Mouse (Mus musculus) heart, embryonic 14.5 days (tissue): ENCODE data around the gene Blvrb. TPM values are rescaled to one million over a fixed set of nuclear protein-coding genes. Genes with fewer than 3 reads are reported as not detected.

Source experiments
- ATAC-seq: fragments of 200-750 bp; cut with Nextera tagmentation; 2 replicates; pipeline ENCODE4 v1.8.0; 2017; ENCODE audit warnings: low read depth, moderate TSS enrichment; ENCODE audit not compliant: insufficient number of reproducible peaks, insufficient read depth, low FRiP score
- H3K27ac ChIP-seq, 2 experiments: fragments of 200-500 bp in 1 of 2; fragments of 300-500 bp in 1 of 2; sonication (generic) in 1 of 2; replicated peaks in 1 of 2; 2 replicates each; pipeline ENCODE4 v1.5.1; 2012 to 2014; ENCODE audit warnings: low read depth in 2 of 2, low read length in 2 of 2, control low read depth in 1 of 2, mild to moderate bottlenecking in 1 of 2, mixed read lengths in 1 of 2; ENCODE audit not compliant: control insufficient read depth in 1 of 2, insufficient read depth in 1 of 2
- H3K27me3 ChIP-seq: fragments of 300-500 bp; sonication (generic); 2 replicates; pipeline ENCODE4 v1.6.1; 2014; ENCODE audit warnings: mild to moderate bottlenecking, low read length, control low read depth; ENCODE audit not compliant: control insufficient read depth, insufficient read depth
- H3K36me3 ChIP-seq: fragments of 300-500 bp; sonication (generic); 2 replicates; pipeline ENCODE4 v1.6.1; 2014; ENCODE audit warnings: mild to moderate bottlenecking, control low read depth, low read length, mixed read lengths; ENCODE audit not compliant: control insufficient read depth, insufficient read depth
- H3K4me1 ChIP-seq, 2 experiments: fragments of 200-500 bp in 1 of 2; fragments of 300-500 bp in 1 of 2; sonication (generic) in 1 of 2; 2 replicates each; pipeline ENCODE4 v1.6.1; 2012 to 2014; ENCODE audit warnings: low read length in 2 of 2, control low read depth in 1 of 2, mixed read lengths in 1 of 2; ENCODE audit not compliant: control insufficient read depth in 2 of 2, insufficient read depth in 2 of 2
- H3K4me2 ChIP-seq: fragments of 300-500 bp; sonication (generic); 2 replicates; pipeline ENCODE4 v1.6.1; 2014; ENCODE audit warnings: mild to moderate bottlenecking, low read length
- H3K4me3 ChIP-seq, 2 experiments: fragments of 200-500 bp in 1 of 2; fragments of 300-500 bp in 1 of 2; sonication (generic) in 1 of 2; 2 replicates each; pipeline ENCODE4 v1.5.1; 2012 to 2014; ENCODE audit warnings: low read length in 2 of 2, mild to moderate bottlenecking in 2 of 2, control low read depth in 1 of 2, low read depth in 1 of 2, moderate library complexity in 1 of 2; ENCODE audit not compliant: control insufficient read depth in 1 of 2, insufficient read depth in 1 of 2
- H3K9ac ChIP-seq: fragments of 300-500 bp; sonication (generic); 2 replicates; pipeline ENCODE4 v1.6.1; 2014; ENCODE audit warnings: mild to moderate bottlenecking, low read length
- H3K9me3 ChIP-seq: fragments of 300-500 bp; sonication (generic); 2 replicates; pipeline ENCODE4 v1.6.1; 2016; ENCODE audit warnings: low read length, control low read depth; ENCODE audit not compliant: control insufficient read depth
- WGBS: fragments of 180-500 bp; shearing (Covaris S2); extraction: QIAGEN DNeasy Blood & Tissue Kit; methylation state at CpG from one replicate; pipeline ENCODE4 v1.1.7; 2014; 5-methylcytosine and 5-hydroxymethylcytosine counted together
- polyA plus RNA-seq: library from polyadenylated mRNA; unstranded; fragments of >200 nt; fragmentation: Nextera tagmentation; extraction: Ambion mirVana; gene quantifications from 2 replicates; pipeline ENCODE4 v1.2.1, GENCODE M21; 2014

Gene Blvrb
- polyA plus RNA-seq, 1 experiment from 2014 or later, result 49.7 TPM

DNA sequence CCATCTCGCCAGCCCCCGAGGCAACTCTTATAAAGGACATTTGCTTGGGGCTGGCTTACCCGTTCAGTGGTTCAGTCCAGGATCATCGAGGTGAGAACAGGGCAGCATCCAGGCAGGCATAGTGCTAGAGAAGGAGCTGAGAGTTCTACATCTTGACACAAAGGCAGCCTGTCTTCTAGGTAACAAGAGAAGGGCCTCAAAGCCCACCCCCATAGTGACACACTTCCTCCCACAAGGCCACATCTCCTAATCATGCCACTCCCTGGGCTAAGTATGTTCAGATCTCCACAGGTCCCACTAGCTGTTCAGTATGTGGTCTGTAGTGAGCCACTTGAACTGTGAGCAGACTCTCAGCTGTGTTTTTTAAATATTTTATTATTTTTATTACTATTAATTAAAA lies 36.1 kb downstream of the Blvrb start:
- peaks cover 12 to 23% of the 10 kb centered on the region in 2 experiments for H3K4me1 ChIP-seq
- no peak overlapping the region for H3K4me2 ChIP-seq
- no peak for ATAC-seq
- no peak overlapping the region for H3K9ac ChIP-seq
- H3K27ac ChIP-seq, result no peak overlapping the region
- H3K36me3 ChIP-seq, result peaks cover 4% of the 10 kb centered on the region; the same call in 1 of the 2 replicates
- H3K27me3 ChIP-seq, result no peaks in the 10 kb centered on the region
- WGBS, result 89% methylated on average over 4 of the region's 4 CpGs
- H3K9me3 ChIP-seq, result no peaks in the 10 kb centered on the region
- no peak overlapping the region for H3K4me3 ChIP-seq

DNA sequence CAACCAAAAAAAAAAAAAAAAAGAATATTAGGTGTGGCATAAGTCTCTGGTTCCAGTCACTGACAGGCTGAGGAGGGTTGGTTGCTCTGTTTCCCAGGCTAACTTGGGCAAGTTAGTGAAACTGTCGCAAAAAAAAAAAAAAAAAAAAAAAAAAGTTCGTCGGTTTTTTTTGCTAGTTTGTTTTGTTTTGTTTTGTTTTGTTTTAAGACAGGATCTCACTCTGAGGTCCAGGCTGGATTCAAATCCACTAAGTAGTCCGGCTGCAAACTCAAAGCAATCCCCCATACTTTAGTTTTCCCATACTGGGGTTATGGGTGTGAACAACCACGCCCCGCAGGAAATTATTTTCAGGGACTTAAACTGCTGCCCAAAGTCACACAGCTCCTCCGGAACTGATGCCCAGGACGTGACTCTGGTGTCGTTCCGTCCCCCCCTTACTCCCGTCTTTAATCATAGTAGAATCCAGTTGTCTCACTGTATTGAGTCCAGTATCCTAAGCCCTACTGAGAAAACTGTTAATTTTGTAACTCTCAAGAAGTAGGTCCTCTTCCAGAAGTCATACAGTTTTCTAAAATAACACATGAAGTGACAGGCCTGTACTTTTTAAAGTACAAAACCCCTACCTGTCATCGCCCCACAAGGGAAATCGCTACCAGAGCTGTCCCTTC lies 38.5 kb downstream of the Blvrb start:
- Histone ChIP-seq H3K27ac (peak overlapping the region; percentile 96 to 98), H3K4me3 (peak overlapping the region; percentile 71 to 84), H3K36me3 (peaks cover 16% of the 10 kb centered on the region), H3K9ac (peak overlapping the region; percentile 70), H3K27me3 (no peaks in the 10 kb centered on the region), H3K9me3 (no peaks in the 10 kb centered on the region), H3K4me2 (peak overlapping the region; percentile 79), H3K4me1 (peaks cover 21 to 32% of the 10 kb centered on the region in 2 experiments)
- WGBS, result 2% methylated on average over 13 of the region's 13 CpGs
- no peak for ATAC-seq

DNA sequence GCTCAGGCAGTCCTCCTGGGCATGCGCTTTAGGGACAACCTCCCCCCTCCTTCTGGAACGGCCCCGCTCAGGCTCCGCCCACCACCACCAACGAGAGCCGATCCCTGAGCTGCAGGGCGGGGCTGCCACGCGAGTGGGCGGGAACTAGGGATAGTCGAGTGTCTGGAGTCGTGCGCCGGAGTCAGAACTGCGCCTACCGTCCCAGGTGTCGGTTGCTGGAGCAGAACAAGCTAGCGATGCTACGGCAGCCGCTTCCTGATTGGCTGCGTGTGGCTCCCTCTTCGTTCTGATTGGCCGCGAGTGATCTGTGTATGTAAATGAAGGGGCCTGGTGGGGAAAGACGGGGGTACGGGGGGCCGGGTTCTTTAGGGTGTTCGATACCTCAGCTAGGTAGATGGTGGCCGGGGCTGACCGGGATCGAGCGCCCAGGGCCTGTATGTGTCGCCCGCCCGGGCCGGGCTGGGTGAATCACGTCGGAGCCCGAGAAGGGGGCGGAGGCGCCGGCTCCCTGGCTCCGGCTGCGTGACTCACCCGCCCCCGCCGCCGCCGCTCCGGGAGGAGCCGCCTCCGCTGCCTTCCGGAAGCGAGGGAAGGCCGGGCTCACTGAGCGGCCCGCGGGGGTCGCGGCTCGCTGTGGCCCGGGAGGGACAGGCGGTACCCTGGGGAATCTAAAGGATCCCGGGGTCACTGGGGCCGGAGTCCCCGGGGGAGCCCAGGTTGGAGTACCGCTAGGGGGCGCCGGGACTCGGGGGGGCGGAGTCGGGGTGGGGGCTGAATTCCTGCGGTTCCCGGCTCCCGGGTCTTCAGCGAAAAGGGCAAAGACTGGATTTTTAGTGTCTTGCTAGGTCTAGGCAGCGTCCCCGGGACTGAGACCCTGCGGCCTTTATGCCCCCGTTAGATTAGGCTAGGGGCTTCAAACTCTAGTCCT lies 39.3 kb downstream of the Blvrb start, which contains the start of gene Sertad1:
Gene Sertad1 (plus strand): TSS at position 141 of the 928 bp plus-strand sequence.
- WGBS, result under 1% methylated on average over 75 of the region's 80 CpGs
- H3K27me3 ChIP-seq, result no peaks in the 10 kb centered on the region
- H3K36me3 ChIP-seq, result peaks cover 16% of the 10 kb centered on the region
- peak within 1 kb of the TSS; percentile 71 to 84 for H3K4me3 ChIP-seq
- ATAC-seq, result peak; percentile 91
- H3K4me1 ChIP-seq, result peaks cover 24 to 37% of the 10 kb centered on the region in 2 experiments
- H3K4me2 ChIP-seq, result peak within 1 kb of the TSS; percentile 79
- H3K27ac ChIP-seq, result peak within 1 kb of the TSS; percentile 96 to 98
- no peaks in the 10 kb centered on the region for H3K9me3 ChIP-seq
- H3K9ac ChIP-seq, result peak within 1 kb of the TSS; percentile 89

DNA sequence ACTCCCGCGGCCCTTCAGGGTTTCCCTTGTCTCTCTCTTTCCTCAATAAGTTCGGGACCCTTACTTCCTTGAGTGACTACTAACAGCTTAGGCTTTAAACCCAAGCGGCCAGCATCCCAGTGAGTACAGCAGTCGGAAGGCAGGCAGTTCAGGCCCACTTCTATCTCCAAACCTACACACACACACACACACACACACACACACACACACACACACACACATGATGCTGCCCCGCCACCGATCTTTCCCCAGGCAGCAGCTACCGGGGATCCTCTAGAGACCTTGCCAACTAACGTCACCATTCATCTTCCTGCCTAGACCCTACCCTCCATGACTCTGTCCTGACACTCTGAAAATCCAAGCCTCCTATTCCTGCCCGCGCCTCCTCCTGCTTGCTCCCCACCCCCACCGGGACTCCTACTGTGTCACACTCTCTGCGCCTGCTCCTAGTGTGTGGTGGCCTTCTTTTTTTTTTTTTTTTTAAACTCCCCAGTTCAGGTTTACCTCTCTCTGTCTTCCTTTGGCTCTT lies 40.0 kb downstream of the Blvrb start:
- peak overlapping the region; percentile 96 to 98 for H3K27ac ChIP-seq
- peak overlapping the region; percentile 74 for H3K4me2 ChIP-seq
- 1% methylated on average over 13 of the region's 13 CpGs for WGBS
- peaks cover 16% of the 10 kb centered on the region for H3K36me3 ChIP-seq
- H3K9me3 ChIP-seq, result no peaks in the 10 kb centered on the region
- peak overlapping the region; percentile 89 for H3K9ac ChIP-seq
- no peaks in the 10 kb centered on the region for H3K27me3 ChIP-seq
- H3K4me3 ChIP-seq, result peak overlapping the region; percentile 71 to 84
- no peak for ATAC-seq
- H3K4me1 ChIP-seq, result peaks cover 29 to 41% of the 10 kb centered on the region in 2 experiments

GRCm38 (mm10) chr7:27489270-27489869 lies 41.6 kb downstream of the Blvrb start:
- H3K4me2 ChIP-seq, result peak overlapping the region; percentile 62; the same call in 1 of the 2 replicates
- no peak for ATAC-seq
- WGBS, result 91% methylated on average over 25 of the region's 25 CpGs
- H3K4me1 ChIP-seq, result peaks cover 29 to 41% of the 10 kb centered on the region in 2 experiments
- H3K27ac ChIP-seq, result peak overlapping the region in 1 of 2 experiments; percentile 93; a peak in 3 of 4 replicates
- H3K4me3 ChIP-seq, result no peak overlapping the region
- peak overlapping the region; percentile 71; the same call in 1 of the 2 replicates for H3K9ac ChIP-seq
- no peaks in the 10 kb centered on the region for H3K9me3 ChIP-seq
- no peaks in the 10 kb centered on the region for H3K27me3 ChIP-seq
- peaks cover 16% of the 10 kb centered on the region for H3K36me3 ChIP-seq

DNA sequence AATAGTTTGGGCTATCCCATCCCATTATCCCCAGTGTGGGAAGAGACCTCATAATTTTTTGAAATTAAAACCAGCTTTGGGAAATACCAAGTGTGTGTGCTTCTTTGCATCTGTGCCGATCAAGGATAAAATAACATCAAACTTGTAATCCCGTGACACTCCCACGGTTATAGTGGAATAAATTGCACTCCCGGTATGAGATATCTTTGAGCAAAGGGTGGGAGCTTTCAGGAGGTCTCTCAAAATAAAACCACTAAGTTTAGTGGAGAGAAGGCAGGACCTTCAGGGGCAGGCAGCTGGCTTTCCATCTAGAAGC lies 42.4 kb downstream of the Blvrb start:
- H3K9me3 ChIP-seq, result no peaks in the 10 kb centered on the region
- peak overlapping the region; percentile 62 for H3K4me2 ChIP-seq
- H3K36me3 ChIP-seq, result peaks cover 16% of the 10 kb centered on the region
- peak overlapping the region; percentile 71 for H3K9ac ChIP-seq
- 12% methylated on average over 4 of the region's 4 CpGs for WGBS
- peak overlapping the region; percentile 93 to 98 for H3K27ac ChIP-seq
- no peak for ATAC-seq
- peak overlapping the region; percentile 34 to 40 for H3K4me3 ChIP-seq
- H3K4me1 ChIP-seq, result peaks cover 29 to 41% of the 10 kb centered on the region in 2 experiments
- H3K27me3 ChIP-seq, result no peaks in the 10 kb centered on the region
